Mouse (Mus musculus): ENCODE results near the gene Ski. TPM values are rescaled to one million over a fixed set of nuclear protein-coding genes. Genes with fewer than 3 reads are reported as not detected.
A peak's percentile ranks its signal among the peaks of the same experiment; 100 is the strongest.

The Ski gene
- polyA plus RNA-seq, 1 experiment from 2014 or later: 15.1 TPM

- Histone ChIP-seq H3K9ac (no peak overlapping the region), H3K4me3 (replicated peaks; ENCODE audit: low read length) (no peak overlapping the region), H3K9me3 (ENCODE audit: control insufficient read depth, low read length) (no peaks in the 10 kb centered on the region), H3K27me3 (ENCODE audit: control insufficient read depth, insufficient read depth, low read length) (no peaks in the 10 kb centered on the region), H3K4me1 (replicated peaks; ENCODE audit: control insufficient read depth, insufficient read depth, low read length) (peaks cover 90% of the 10 kb centered on the region), H3K36me3 (replicated peaks; ENCODE audit: control insufficient read depth, insufficient read depth) (no peaks in the 10 kb centered on the region), H3K4me2 (replicated peaks) (peak overlapping the region; percentile 100), H3K27ac (no peak overlapping the region)
- 62% methylated on average over 12 of the region's 12 CpGs for WGBS
- no peak for ATAC-seq (ENCODE audit: low FRiP score)
- no peak for DNase-seq (ENCODE audit: low spot score)
Observed at GRCm38 (mm10) chr4:155217241-155218103, 4.9 kb downstream of the Ski start.

- DNase-seq (ENCODE audit: low spot score) (no peak), ATAC-seq (ENCODE audit: low FRiP score) (no peak)
- no peaks in the 10 kb centered on the region for H3K9me3 ChIP-seq (ENCODE audit: control insufficient read depth, low read length)
- H3K4me1 ChIP-seq (replicated peaks; ENCODE audit: control insufficient read depth, insufficient read depth, low read length): peaks cover 85% of the 10 kb centered on the region
- H3K27me3 ChIP-seq (ENCODE audit: control insufficient read depth, insufficient read depth, low read length): no peaks in the 10 kb centered on the region
- 0 out of 2 replicates have a peak overlapping the region, but pooled peaks have one; percentile 32 for H3K27ac ChIP-seq
- H3K36me3 ChIP-seq (replicated peaks; ENCODE audit: control insufficient read depth, insufficient read depth): no peaks in the 10 kb centered on the region
- peak overlapping the region; percentile 28 for H3K4me2 ChIP-seq (replicated peaks)
- H3K4me3 ChIP-seq (replicated peaks; ENCODE audit: low read length): no peak overlapping the region
- no peak overlapping the region for H3K9ac ChIP-seq
- 42% methylated on average over 12 of the region's 12 CpGs for WGBS
Observed at GRCm38 (mm10) chr4:155215773-155216630, 6.4 kb downstream of the Ski start.

- WGBS: 57% methylated on average over 9 of the region's 9 CpGs
- 0 out of 2 replicates have a peak overlapping the region, but pooled peaks have one; percentile 20 for H3K27ac ChIP-seq
Observed at GRCm38 (mm10) chr4:155215203-155215602, 7.2 kb downstream of the Ski start.

GRCm38 (mm10) chr4:155214793-155215192 lies 7.6 kb downstream of the Ski start:
- ATAC-seq (ENCODE audit: low FRiP score) (no peak), DNase-seq (ENCODE audit: low spot score) (no peak)
- H3K27ac ChIP-seq: no peak overlapping the region
- no peak overlapping the region for H3K4me3 ChIP-seq (replicated peaks; ENCODE audit: low read length)
- H3K9me3 ChIP-seq (ENCODE audit: control insufficient read depth, low read length): no peaks in the 10 kb centered on the region
- WGBS: 78% methylated on average over 10 of the region's 10 CpGs
- H3K9ac ChIP-seq: no peak overlapping the region
- no peaks in the 10 kb centered on the region for H3K36me3 ChIP-seq (replicated peaks; ENCODE audit: control insufficient read depth, insufficient read depth)
- peaks cover 73% of the 10 kb centered on the region for H3K4me1 ChIP-seq (replicated peaks; ENCODE audit: control insufficient read depth, insufficient read depth, low read length)
- no peaks in the 10 kb centered on the region for H3K27me3 ChIP-seq (ENCODE audit: control insufficient read depth, insufficient read depth, low read length)
- peak overlapping the region; percentile 28 for H3K4me2 ChIP-seq (replicated peaks)

More at GRCm38 (mm10) chr4:155215203-155215602, 7.2 kb downstream of the Ski start:
- Histone ChIP-seq H3K4me3 (replicated peaks; ENCODE audit: low read length) (no peak overlapping the region), H3K9ac (no peak overlapping the region), H3K4me2 (replicated peaks) (peak overlapping the region; percentile 28), H3K27me3 (ENCODE audit: control insufficient read depth, insufficient read depth, low read length) (no peaks in the 10 kb centered on the region), H3K4me1 (replicated peaks; ENCODE audit: control insufficient read depth, insufficient read depth, low read length) (peaks cover 77% of the 10 kb centered on the region), H3K36me3 (replicated peaks; ENCODE audit: control insufficient read depth, insufficient read depth) (no peaks in the 10 kb centered on the region), H3K9me3 (ENCODE audit: control insufficient read depth, low read length) (no peaks in the 10 kb centered on the region)
- ATAC-seq (ENCODE audit: low FRiP score): no peak
- DNase-seq (ENCODE audit: low spot score): no peak

- Histone ChIP-seq H3K27ac (0 out of 2 replicates have a peak overlapping the region, but pooled peaks have one; percentile 36), H3K4me3 (replicated peaks; ENCODE audit: low read length) (no peak overlapping the region), H3K9ac (no peak overlapping the region), H3K36me3 (replicated peaks; ENCODE audit: control insufficient read depth, insufficient read depth) (no peaks in the 10 kb centered on the region), H3K4me1 (replicated peaks; ENCODE audit: control insufficient read depth, insufficient read depth, low read length) (peaks cover 71% of the 10 kb centered on the region), H3K27me3 (ENCODE audit: control insufficient read depth, insufficient read depth, low read length) (no peaks in the 10 kb centered on the region), H3K9me3 (ENCODE audit: control insufficient read depth, low read length) (no peaks in the 10 kb centered on the region), H3K4me2 (replicated peaks) (0 out of 2 replicates have a peak overlapping the region, but pooled peaks have one; percentile 29)
- DNase-seq (ENCODE audit: low spot score) (no peak), ATAC-seq (ENCODE audit: low FRiP score) (no peak)
- 65% methylated on average over 6 of the region's 6 CpGs for WGBS
Observed at GRCm38 (mm10) chr4:155214188-155214587, 8.2 kb downstream of the Ski start.

- Histone ChIP-seq H3K4me2 (replicated peaks) (peak overlapping the region; percentile 29; the same call in 1 of the 2 replicates), H3K27me3 (ENCODE audit: control insufficient read depth, insufficient read depth, low read length) (no peaks in the 10 kb centered on the region), H3K9me3 (ENCODE audit: control insufficient read depth, low read length) (no peaks in the 10 kb centered on the region), H3K27ac (peak overlapping the region; percentile 36), H3K4me1 (replicated peaks; ENCODE audit: control insufficient read depth, insufficient read depth, low read length) (peaks cover 71% of the 10 kb centered on the region), H3K36me3 (replicated peaks; ENCODE audit: control insufficient read depth, insufficient read depth) (no peaks in the 10 kb centered on the region), H3K4me3 (replicated peaks; ENCODE audit: low read length) (no peak overlapping the region), H3K9ac (peak overlapping the region; percentile 34; the same call in 1 of the 2 replicates)
- DNase-seq (ENCODE audit: low spot score) (no peak), ATAC-seq (ENCODE audit: low FRiP score) (no peak)
- WGBS: 49% methylated on average over 6 of the region's 6 CpGs
Observed at GRCm38 (mm10) chr4:155213752-155214054, 8.7 kb downstream of the Ski start.

- DNase-seq (ENCODE audit: low spot score): no peak
- H3K9me3 ChIP-seq (ENCODE audit: control insufficient read depth, low read length): no peaks in the 10 kb centered on the region
- peak overlapping the region; percentile 29; the same call in 1 of the 2 replicates for H3K4me2 ChIP-seq (replicated peaks)
- no peaks in the 10 kb centered on the region for H3K36me3 ChIP-seq (replicated peaks; ENCODE audit: control insufficient read depth, insufficient read depth)
- H3K9ac ChIP-seq: peak overlapping the region; percentile 34; the same call in 1 of the 2 replicates
- no peak overlapping the region for H3K4me3 ChIP-seq (replicated peaks; ENCODE audit: low read length)
- ATAC-seq (ENCODE audit: low FRiP score): no peak
- WGBS: 49% methylated on average over 9 of the region's 9 CpGs
- H3K4me1 ChIP-seq (replicated peaks; ENCODE audit: control insufficient read depth, insufficient read depth, low read length): peaks cover 71% of the 10 kb centered on the region
- H3K27me3 ChIP-seq (ENCODE audit: control insufficient read depth, insufficient read depth, low read length): no peaks in the 10 kb centered on the region
- H3K27ac ChIP-seq: peak overlapping the region; percentile 47
Observed at GRCm38 (mm10) chr4:155213052-155213751, 9.2 kb downstream of the Ski start.

GRCm38 (mm10) chr4:155209494-155209893 lies 12.9 kb downstream of the Ski start:
- no peak overlapping the region for H3K9ac ChIP-seq
- DNase-seq (ENCODE audit: low spot score): no peak
- no peak overlapping the region for H3K4me2 ChIP-seq (replicated peaks)
- H3K27me3 ChIP-seq (ENCODE audit: control insufficient read depth, insufficient read depth, low read length): no peaks in the 10 kb centered on the region
- 95% methylated on average over 5 of the region's 5 CpGs for WGBS
- no peak overlapping the region for H3K4me3 ChIP-seq (replicated peaks; ENCODE audit: low read length)
- no peak overlapping the region for H3K27ac ChIP-seq
- no peaks in the 10 kb centered on the region for H3K9me3 ChIP-seq (ENCODE audit: control insufficient read depth, low read length)
- H3K4me1 ChIP-seq (replicated peaks; ENCODE audit: control insufficient read depth, insufficient read depth, low read length): peaks cover 58% of the 10 kb centered on the region
- H3K36me3 ChIP-seq (replicated peaks; ENCODE audit: control insufficient read depth, insufficient read depth): no peaks in the 10 kb centered on the region
- no peak for ATAC-seq (ENCODE audit: low FRiP score)

GRCm38 (mm10) chr4:155209079-155209478 lies 13.3 kb downstream of the Ski start:
- no peak for ATAC-seq (ENCODE audit: low FRiP score)
- H3K4me1 ChIP-seq (replicated peaks; ENCODE audit: control insufficient read depth, insufficient read depth, low read length): peaks cover 54% of the 10 kb centered on the region

More at GRCm38 (mm10) chr4:155209079-155209478, 13.3 kb downstream of the Ski start:
- H3K9me3 ChIP-seq (ENCODE audit: control insufficient read depth, low read length): no peaks in the 10 kb centered on the region
- DNase-seq (ENCODE audit: low spot score): no peak
- no peak overlapping the region for H3K27ac ChIP-seq
- H3K4me3 ChIP-seq (replicated peaks; ENCODE audit: low read length): no peak overlapping the region
- H3K4me2 ChIP-seq (replicated peaks): no peak overlapping the region
- H3K36me3 ChIP-seq (replicated peaks; ENCODE audit: control insufficient read depth, insufficient read depth): no peaks in the 10 kb centered on the region
- no peak overlapping the region for H3K9ac ChIP-seq
- H3K27me3 ChIP-seq (ENCODE audit: control insufficient read depth, insufficient read depth, low read length): no peaks in the 10 kb centered on the region

Data from hindbrain, embryonic 14.5 days (tissue).